Mouse (Mus musculus): ENCODE data around the gene Ppp1r27. TPM values are rescaled to one million over a fixed set of nuclear protein-coding genes. Genes with fewer than 3 reads are reported as not detected.
"Not testable (repeated sequence)": the region's sequence is repeated elsewhere in the genome, so short reads cannot be mapped to it uniquely, and the experiment has no call there.

Ppp1r27 gene
- total and polyA plus RNA-seq, 2 experiments: 0.28 TPM; not detected in 1

DNA sequence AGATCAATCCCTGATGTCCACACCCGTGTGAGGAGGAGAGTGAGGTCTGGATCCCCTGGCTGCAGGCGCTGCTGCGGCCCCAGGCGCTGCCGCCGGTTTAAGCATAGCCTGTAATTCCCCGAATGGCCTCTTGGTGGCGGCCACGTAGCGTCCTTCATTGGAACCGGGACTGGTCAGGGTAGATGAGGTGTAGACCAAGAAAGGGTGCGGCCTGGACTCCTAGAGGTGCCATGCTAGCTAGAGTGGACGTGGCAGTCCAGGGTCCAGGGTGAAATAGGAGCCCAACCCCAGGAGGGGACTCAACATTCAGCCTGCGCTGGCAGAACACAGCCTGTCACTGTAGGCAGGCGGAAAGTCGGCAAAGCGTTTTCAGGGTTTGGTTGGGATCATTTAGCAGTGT lies 35.3 kb downstream of the Ppp1r27 start:
- H3K4me1 ChIP-seq (ENCODE audit: control insufficient read depth, insufficient read depth, low read length): peaks cover 10% of the 10 kb centered on the region
- no peaks in the 10 kb centered on the region for H3K27me3 ChIP-seq (ENCODE audit: control insufficient read depth, insufficient read depth, low read length)
- no peaks in the 10 kb centered on the region for H3K36me3 ChIP-seq (ENCODE audit: control insufficient read depth, insufficient read depth, low read length)
- peak; percentile 82 for DNase-seq (ENCODE audit: extremely low read depth, low read depth, low spot score)
- peak overlapping the region; percentile 50 for H3K9ac ChIP-seq (ENCODE audit: low read depth, low read length)
- H3K4me3 ChIP-seq (ENCODE audit: insufficient read depth, low read depth, low read length): no peak overlapping the region
- TF ChIP-seq CTCF (IDR thresholded peaks at IDR 0.05; ENCODE audit: low read depth, low read length) (peak; percentile 94), POLR2A (IDR thresholded peaks at IDR 0.05; ENCODE audit: extremely low read depth, insufficient read depth, low read length) (0 out of 2 replicates have a peak, but pooled peaks have one; percentile 50)
- peak overlapping the region; percentile 69 for H3K27ac ChIP-seq (replicated peaks; ENCODE audit: insufficient read depth, low read depth, low read length)
- WGBS: 10% methylated on average over 17 of the region's 17 CpGs
- H3K79me2 ChIP-seq (ENCODE audit: control insufficient read depth, insufficient read depth, low read length): no peaks in the 10 kb centered on the region

DNA sequence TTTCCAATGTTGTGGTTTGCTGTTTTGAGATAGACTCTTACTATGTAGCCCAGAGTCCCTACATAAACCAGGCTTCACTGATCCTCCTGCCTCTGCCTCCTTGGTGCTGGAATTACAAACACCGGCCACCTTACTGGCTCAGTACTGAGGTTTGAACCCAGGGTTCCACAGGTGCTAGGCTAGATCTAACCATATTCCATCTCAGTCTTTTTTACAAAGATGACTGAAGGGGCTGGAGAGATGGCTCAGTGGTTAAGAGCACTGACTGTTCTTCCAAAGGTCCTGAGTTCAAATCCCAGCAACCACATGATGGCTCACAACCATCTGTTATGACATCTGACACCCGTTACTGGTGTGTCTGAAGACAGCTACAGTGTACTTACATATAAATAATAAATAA lies 36.7 kb downstream of the Ppp1r27 start:
- H3K36me3 ChIP-seq (ENCODE audit: control insufficient read depth, insufficient read depth, low read length); H3K79me2 ChIP-seq (ENCODE audit: control insufficient read depth, insufficient read depth, low read length): not testable (repeated sequence)
- WGBS: 94% methylated on average over 2 of the region's 2 CpGs

DNA sequence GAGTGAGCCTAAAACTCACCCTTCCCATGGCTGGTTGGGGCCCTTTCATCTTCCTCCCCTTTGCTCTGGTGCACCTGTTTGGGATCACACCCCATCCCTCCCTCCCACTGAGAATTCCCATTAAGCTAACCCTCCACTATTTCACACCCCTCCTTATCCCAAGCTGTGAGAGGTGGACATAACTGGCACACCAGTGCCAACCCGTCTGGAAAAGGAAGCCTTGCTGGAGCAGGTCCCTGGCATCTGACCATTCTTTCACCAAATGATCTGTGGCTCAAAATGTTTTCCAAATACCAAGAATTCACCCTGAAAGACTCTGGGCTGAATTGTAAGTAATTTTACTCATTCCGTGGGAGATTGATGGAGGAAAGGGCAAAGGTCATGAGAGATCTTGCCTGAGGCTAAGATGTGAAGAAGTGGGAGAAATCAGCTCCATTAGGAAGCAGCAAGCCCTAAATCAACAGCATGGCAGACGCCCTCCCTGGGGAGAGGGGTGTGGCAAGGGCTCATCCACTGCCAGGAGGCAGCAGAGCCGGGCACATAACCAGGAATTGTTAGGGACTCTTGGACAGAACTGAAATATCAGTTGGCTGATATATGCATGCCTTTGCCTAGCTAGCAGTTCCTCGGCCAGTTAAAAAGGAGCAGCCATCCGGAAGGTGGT lies 38.0 kb downstream of the Ppp1r27 start:
- peak; percentile 55 for DNase-seq (ENCODE audit: extremely low read depth, low read depth, low spot score)
- TF ChIP-seq POLR2A (IDR thresholded peaks at IDR 0.05; ENCODE audit: extremely low read depth, insufficient read depth, low read length) (no peak), CTCF (IDR thresholded peaks at IDR 0.05; ENCODE audit: low read depth, low read length) (no peak)
- Histone ChIP-seq H3K9ac (ENCODE audit: low read depth, low read length) (no peak overlapping the region), H3K4me3 (ENCODE audit: insufficient read depth, low read depth, low read length) (no peak overlapping the region), H3K79me2 (ENCODE audit: control insufficient read depth, insufficient read depth, low read length) (no peaks in the 10 kb centered on the region), H3K27ac (replicated peaks; ENCODE audit: insufficient read depth, low read depth, low read length) (no peak overlapping the region), H3K36me3 (ENCODE audit: control insufficient read depth, insufficient read depth, low read length) (no peaks in the 10 kb centered on the region), H3K27me3 (ENCODE audit: control insufficient read depth, insufficient read depth, low read length) (no peaks in the 10 kb centered on the region), H3K4me1 (ENCODE audit: control insufficient read depth, insufficient read depth, low read length) (peaks cover 16% of the 10 kb centered on the region)
- 26% methylated on average over 6 of the region's 6 CpGs for WGBS

More for the DNA sequence above, 36.7 kb downstream of the Ppp1r27 start:
- H3K4me3 ChIP-seq (ENCODE audit: insufficient read depth, low read depth, low read length); H3K9ac ChIP-seq (ENCODE audit: low read depth, low read length); H3K27me3 ChIP-seq (ENCODE audit: control insufficient read depth, insufficient read depth, low read length); H3K27ac ChIP-seq (replicated peaks; ENCODE audit: insufficient read depth, low read depth, low read length); DNase-seq (ENCODE audit: extremely low read depth, low read depth, low spot score): not testable (repeated sequence)
- H3K4me1 ChIP-seq (ENCODE audit: control insufficient read depth, insufficient read depth, low read length): peaks cover 20% of the 10 kb centered on the region

DNA sequence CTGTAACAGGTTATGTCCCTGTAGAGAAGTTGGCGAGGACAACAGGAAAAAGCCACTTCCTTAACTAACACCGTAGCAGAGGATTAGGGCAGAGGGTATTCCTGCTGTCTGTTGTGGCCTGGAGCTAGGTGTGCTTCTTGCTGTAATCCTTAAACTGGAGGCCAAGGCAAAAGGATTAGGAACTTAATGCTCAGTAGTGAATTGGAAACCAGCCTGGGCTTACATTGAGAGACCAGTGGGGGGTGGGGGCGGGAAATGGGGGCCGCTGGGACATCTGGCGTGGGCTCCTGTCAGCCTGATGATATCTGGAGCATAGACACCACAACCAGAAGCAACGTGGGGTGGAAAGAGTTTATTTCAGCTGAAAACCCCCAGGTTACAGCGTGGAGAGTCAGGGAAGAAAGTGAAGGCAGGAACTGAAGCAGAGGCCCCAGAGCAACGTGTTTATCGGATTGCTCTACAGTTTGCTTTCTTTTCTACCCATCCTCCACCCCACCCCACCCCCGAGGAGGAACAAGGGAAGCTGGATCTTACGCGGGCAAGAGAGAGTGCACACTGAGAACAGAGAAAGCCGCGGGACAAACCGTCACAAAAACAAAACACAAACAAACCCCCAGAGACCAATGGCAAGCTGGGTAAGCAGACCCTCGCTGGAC lies 40.4 kb downstream of the Ppp1r27 start:
- H3K79me2 ChIP-seq (ENCODE audit: control insufficient read depth, insufficient read depth, low read length): no peaks in the 10 kb centered on the region
- peak overlapping the region; percentile 7 for H3K4me3 ChIP-seq (ENCODE audit: insufficient read depth, low read depth, low read length)
- TF ChIP-seq POLR2A (IDR thresholded peaks at IDR 0.05; ENCODE audit: extremely low read depth, insufficient read depth, low read length) (no peak), CTCF (IDR thresholded peaks at IDR 0.05; ENCODE audit: low read depth, low read length) (no peak)
- H3K27me3 ChIP-seq (ENCODE audit: control insufficient read depth, insufficient read depth, low read length): no peaks in the 10 kb centered on the region
- no peaks in the 10 kb centered on the region for H3K36me3 ChIP-seq (ENCODE audit: control insufficient read depth, insufficient read depth, low read length)
- H3K4me1 ChIP-seq (ENCODE audit: control insufficient read depth, insufficient read depth, low read length): peaks cover 25% of the 10 kb centered on the region
- peak overlapping the region; percentile 70 for H3K9ac ChIP-seq (ENCODE audit: low read depth, low read length)
- H3K27ac ChIP-seq (replicated peaks; ENCODE audit: insufficient read depth, low read depth, low read length): peak overlapping the region; percentile 75
- DNase-seq (ENCODE audit: extremely low read depth, low read depth, low spot score): no peak
- WGBS: 7% methylated on average over 16 of the region's 16 CpGs

DNA sequence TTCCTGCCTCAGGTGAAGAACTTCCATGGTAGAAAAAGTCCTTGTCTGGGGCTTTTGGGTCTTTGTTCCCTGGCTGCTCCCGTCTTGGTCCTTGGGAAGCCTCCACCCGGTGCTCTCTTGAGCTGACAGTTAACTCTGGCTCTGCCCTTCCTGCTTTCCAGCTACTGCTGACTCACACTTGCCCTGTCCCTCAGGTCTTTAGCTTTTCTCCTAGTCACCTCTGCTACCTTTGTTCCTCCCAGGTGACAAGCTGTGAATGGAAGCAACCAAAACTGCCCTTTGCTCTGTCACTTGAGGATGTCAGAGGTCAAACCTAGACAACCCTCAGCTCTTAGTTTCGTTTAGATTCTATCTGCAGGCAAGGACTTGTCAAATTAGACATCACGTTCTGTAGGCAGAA lies 41.0 kb downstream of the Ppp1r27 start:
- no peaks in the 10 kb centered on the region for H3K27me3 ChIP-seq (ENCODE audit: control insufficient read depth, insufficient read depth, low read length)
- WGBS: 11% methylated on average over 4 of the region's 4 CpGs
- no peak overlapping the region for H3K4me3 ChIP-seq (ENCODE audit: insufficient read depth, low read depth, low read length)
- peak overlapping the region; percentile 70 for H3K9ac ChIP-seq (ENCODE audit: low read depth, low read length)
- H3K36me3 ChIP-seq (ENCODE audit: control insufficient read depth, insufficient read depth, low read length): no peaks in the 10 kb centered on the region
- no peaks in the 10 kb centered on the region for H3K79me2 ChIP-seq (ENCODE audit: control insufficient read depth, insufficient read depth, low read length)
- no peak for TF ChIP-seq CTCF (IDR thresholded peaks at IDR 0.05; ENCODE audit: low read depth, low read length)
- TF ChIP-seq POLR2A (IDR thresholded peaks at IDR 0.05; ENCODE audit: extremely low read depth, insufficient read depth, low read length): no peak
- peak overlapping the region; percentile 75 for H3K27ac ChIP-seq (replicated peaks; ENCODE audit: insufficient read depth, low read depth, low read length)
- DNase-seq (ENCODE audit: extremely low read depth, low read depth, low spot score): peak; percentile 96
- H3K4me1 ChIP-seq (ENCODE audit: control insufficient read depth, insufficient read depth, low read length): peaks cover 25% of the 10 kb centered on the region

DNA sequence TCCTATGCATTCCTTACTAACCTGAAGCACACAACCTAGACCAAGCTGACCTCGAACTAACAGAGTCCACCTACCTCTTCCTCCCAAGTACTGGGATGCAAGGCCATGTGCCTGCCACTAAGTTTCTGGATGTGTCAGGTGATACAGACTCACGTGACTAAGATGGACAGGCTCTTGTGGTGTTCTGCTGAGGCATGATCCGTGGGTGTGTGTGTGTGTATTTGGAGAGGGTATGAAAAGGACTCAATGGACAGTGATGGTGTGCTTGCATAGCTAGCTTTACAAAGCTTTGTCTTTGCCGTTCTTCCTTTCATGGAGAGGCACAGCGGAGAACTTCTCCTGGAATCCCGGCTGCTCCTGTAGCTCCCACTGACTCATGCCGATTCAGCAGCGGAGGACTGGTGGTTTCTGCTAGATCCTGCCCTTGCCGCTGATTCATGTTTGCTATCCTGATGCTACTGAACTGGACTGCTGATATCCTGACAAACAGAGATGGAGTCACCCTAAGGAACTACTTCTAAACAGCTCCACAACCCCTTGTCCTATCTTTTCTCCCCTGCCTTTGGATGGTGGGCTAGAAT lies 42.6 kb downstream of the Ppp1r27 start:
- Histone ChIP-seq H3K36me3 (ENCODE audit: control insufficient read depth, insufficient read depth, low read length) (no peaks in the 10 kb centered on the region), H3K27me3 (ENCODE audit: control insufficient read depth, insufficient read depth, low read length) (no peaks in the 10 kb centered on the region), H3K79me2 (ENCODE audit: control insufficient read depth, insufficient read depth, low read length) (no peaks in the 10 kb centered on the region), H3K4me1 (ENCODE audit: control insufficient read depth, insufficient read depth, low read length) (peaks cover 25% of the 10 kb centered on the region), H3K9ac (ENCODE audit: low read depth, low read length) (no peak overlapping the region), H3K4me3 (ENCODE audit: insufficient read depth, low read depth, low read length) (no peak overlapping the region), H3K27ac (replicated peaks; ENCODE audit: insufficient read depth, low read depth, low read length) (no peak overlapping the region)
- no peak for TF ChIP-seq POLR2A (IDR thresholded peaks at IDR 0.05; ENCODE audit: extremely low read depth, insufficient read depth, low read length)
- no peak for TF ChIP-seq CTCF (IDR thresholded peaks at IDR 0.05; ENCODE audit: low read depth, low read length)
- no peak for DNase-seq (ENCODE audit: extremely low read depth, low read depth, low spot score)
- WGBS: 72% methylated on average over 9 of the region's 9 CpGs
